Mouse (Mus musculus) brain, embryonic 14.5 days (tissue): Measurements from ENCODE around the gene Elmo3.

Source experiments
- CTCF ChIP-seq: fragments of 200-500 bp; IDR thresholded peaks from 2 replicates; pipeline ENCODE4 v1.5.1; 2012; ENCODE audit warnings: inconsistent platforms, mild to moderate bottlenecking, moderate library complexity, borderline replicate concordance; ENCODE audit not compliant: insufficient read depth, insufficient read length; ENCODE audit errors: extremely low read depth
- POLR2A ChIP-seq: fragments of 200-500 bp; IDR thresholded peaks from 2 replicates; pipeline ENCODE4 v1.6.1; 2012; ENCODE audit warnings: mild to moderate bottlenecking, inconsistent platforms, borderline replicate concordance; ENCODE audit not compliant: poor library complexity, insufficient read depth, insufficient read length, severe bottlenecking; ENCODE audit errors: extremely low read depth

DNA sequence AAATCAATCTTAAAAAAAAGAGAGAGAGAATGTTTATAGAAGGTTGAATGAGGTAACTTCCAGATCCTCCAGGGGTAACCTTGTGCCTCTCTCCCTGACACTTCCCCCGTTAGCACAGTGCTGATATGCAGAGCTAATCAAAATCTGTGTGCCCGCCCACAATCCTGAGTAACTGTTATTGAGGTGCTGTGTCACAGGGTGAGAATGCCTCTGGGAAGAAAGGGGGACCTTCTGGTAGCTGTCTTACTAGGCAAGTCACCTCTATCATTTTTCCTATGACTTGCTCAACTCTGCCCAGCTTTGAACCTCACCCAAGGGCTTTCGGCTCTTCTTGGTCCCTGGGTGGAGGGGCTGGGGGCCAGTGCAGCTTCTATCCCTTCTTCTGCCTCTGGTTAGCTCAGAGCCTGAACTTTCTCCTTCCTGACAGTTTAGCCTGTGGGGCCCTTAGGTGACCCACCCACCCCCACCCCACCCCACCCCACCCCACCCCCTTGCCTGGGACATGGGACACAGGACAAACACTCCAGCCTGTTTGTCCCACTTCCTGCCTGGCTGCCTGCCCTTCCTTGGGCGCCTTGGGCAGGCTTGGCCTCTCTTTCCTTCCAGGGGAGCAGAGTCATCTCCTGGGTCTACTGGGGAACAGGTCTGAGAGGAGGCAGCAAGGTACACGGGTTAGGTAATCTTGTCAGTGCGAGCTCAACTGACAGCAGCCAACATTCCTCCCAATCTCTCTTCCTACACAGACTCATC is 34.7 kb downstream of the Elmo3 start:
- TF ChIP-seq CTCF (no peak), POLR2A (no peak)
